Mouse (Mus musculus) liver, postnatal 0 days (tissue): ENCODE results near the gene Tmpo.

ENCODE experiments used
- CTCF ChIP-seq: sonication (generic); IDR thresholded peaks from 2 replicates; pipeline ENCODE4 v1.5.1; 2016; ENCODE audit warnings: antibody characterized with exemption, low read depth
- EP300 ChIP-seq: IDR thresholded peaks from 2 replicates; pipeline ENCODE4 v1.6.1; 2016; ENCODE audit warnings: antibody characterized with exemption, low read depth, mild to moderate bottlenecking

- TF ChIP-seq CTCF, result 0 out of 2 replicates have a peak, but pooled peaks have one; percentile 5
- peak; percentile 23; the same call in 1 of the 2 replicates for TF ChIP-seq EP300
These were observed 9.4 kb downstream of the Tmpo start for GRCm38 (mm10) chr10:91171455-91172328.
